Mouse (Mus musculus): ENCODE measurements around the gene D7Ertd443e.

- no peak for TF ChIP-seq CTCF (IDR thresholded peaks at IDR 0.05; ENCODE audit: control insufficient read depth, insufficient read depth, insufficient read length)
- no peak for TF ChIP-seq MAX (IDR thresholded peaks at IDR 0.05)
These were observed 13.2 kb downstream of the D7Ertd443e start for GRCm38 (mm10) chr7:134372276-134372675.

Measured in C2C12 (cell line).